Mouse (Mus musculus) mammary gland, adult 2 months (tissue): ENCODE measurements around the gene Mymx. TPM values are rescaled to one million over a fixed set of nuclear protein-coding genes. Genes with fewer than 3 reads are reported as not detected.

Source experiments
- polyA plus RNA-seq: library from polyadenylated mRNA; depleted of rRNA; stranded (reverse); fragments of >200 nt; gene quantifications from 2 replicates; pipeline ENCODE4 v1.2.3, GENCODE M21; 2012; ENCODE audit warnings: low replicate concordance; rRNA removed

Mymx gene
- polyA plus RNA-seq, result not detected in 2 replicates

GRCm38 (mm10) chr17:45601877-45602304 lies at the start of gene Mymx:
Gene Mymx (minus strand): TSS chr17:45602102.

GRCm38 (mm10) chr17:45599446-45600242 lies 2.3 kb downstream of the Mymx start, which contains the start of gene Slc29a1:
Gene Slc29a1 (minus strand): TSS chr17:45599606.

GRCm38 (mm10) chr17:45573087-45573779 lies 28.7 kb downstream of the Mymx start, which contains the start of gene Hsp90ab1:
Gene Hsp90ab1 (minus strand): TSS chr17:45573271.

GRCm38 (mm10) chr17:45563655-45564530 lies 38.0 kb downstream of the Mymx start, which contains the start of gene Slc35b2:
Gene Slc35b2 (plus strand): TSS chr17:45563874.

GRCm38 (mm10) chr17:45555452-45556106 lies 46.3 kb downstream of the Mymx start, which contains the start of gene Nfkbie:
Gene Nfkbie (plus strand): TSS chr17:45555703.

Other genes with a start within 250 kb of the Mymx start
- gene Cdc5l, start 168.4 kb downstream of the Mymx start, polyA plus RNA-seq, result 5.2 and 11.8 TPM in 2 replicates
- gene Spats1, start 126.7 kb downstream of the Mymx start, polyA plus RNA-seq, result not detected in 2 replicates
- gene Aars2, start 95.3 kb downstream of the Mymx start, polyA plus RNA-seq, result 15.0 and 22.0 TPM in 2 replicates
- 0.39 and 0.62 TPM in 2 replicates for gene Tcte1, start 78.7 kb downstream of the Mymx start, polyA plus RNA-seq
- 0.53 and 1.3 TPM in 2 replicates for gene Tmem151b, start 52.4 kb downstream of the Mymx start, polyA plus RNA-seq
- gene Nfkbie, start 46.4 kb downstream of the Mymx start, polyA plus RNA-seq, result 18.5 and 44.8 TPM in 2 replicates
- 111 and 198 TPM in 2 replicates for gene Slc35b2, start 38.2 kb downstream of the Mymx start, polyA plus RNA-seq
- gene Hsp90ab1, start 28.8 kb downstream of the Mymx start, polyA plus RNA-seq, result 246 and 387 TPM in 2 replicates
- gene Slc29a1, start 2.5 kb downstream of the Mymx start, polyA plus RNA-seq, result 166 and 209 TPM in 2 replicates
- gene Capn11, start 57.2 kb upstream of the Mymx start, polyA plus RNA-seq, result not detected in 2 replicates
- 118 and 218 TPM in 2 replicates for gene Mrpl14, start 84.2 kb upstream of the Mymx start, polyA plus RNA-seq
- gene Tmem63b, start 84.8 kb upstream of the Mymx start, polyA plus RNA-seq, result 66.2 and 96.7 TPM in 2 replicates
- not detected in 2 replicates for gene 1600014C23Rik, start 131.7 kb upstream of the Mymx start, polyA plus RNA-seq